Comparison of ENCODE assay signal across 9 mouse cellular contexts in the genomic region with DNA sequence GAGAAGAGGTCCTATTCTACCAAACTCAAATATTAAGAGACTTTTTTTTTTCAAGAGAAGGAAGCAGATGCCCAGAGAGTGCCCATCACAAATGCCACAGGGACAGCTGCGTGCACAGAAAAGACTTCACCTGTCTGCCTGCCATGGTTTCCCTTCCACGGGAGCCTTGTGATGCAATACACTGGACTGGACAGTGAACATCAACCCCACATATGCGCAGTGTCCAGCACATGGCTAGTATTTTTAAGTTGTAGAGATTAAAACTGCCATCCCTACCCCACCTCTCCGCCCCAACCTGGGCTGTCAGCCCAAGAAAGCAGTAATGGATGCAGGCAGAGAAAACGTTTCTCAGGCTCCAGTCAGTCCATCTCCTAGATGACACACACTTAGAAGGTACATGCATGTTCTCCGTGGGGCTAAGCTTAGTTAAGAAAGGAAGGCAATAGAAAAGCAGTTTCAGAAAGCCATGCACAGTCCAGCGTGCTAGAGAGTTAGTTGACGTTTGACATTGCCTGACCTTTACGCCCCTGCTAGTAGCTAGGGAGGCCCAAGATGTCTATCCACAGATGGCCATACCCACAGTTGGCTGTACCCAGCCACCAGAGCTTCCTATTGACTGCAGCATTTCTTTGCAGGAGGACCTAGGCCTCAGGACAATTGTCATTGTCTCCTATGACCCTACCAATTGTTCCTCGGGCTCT. TPM values are rescaled to one million over a fixed set of nuclear protein-coding genes. Genes with fewer than 3 reads are reported as not detected.
A peak's percentile ranks its signal among the peaks of the same experiment; 100 is the strongest.
DNase-seq lines count a peak whose midpoint lies in the region; ATAC-seq and TF ChIP-seq lines count a peak whose summit lies in the region.
"Had no signal": no experiment of that assay in that cellular context is flagged by ENCODE, and none has a peak within 500 bp of the region (broad histone marks: within the 10 kb centered on the region; RNA-seq: fewer than 3 reads in every experiment).

No protein-coding gene starts in this region.

- H3K27me3 ChIP-seq in heart, embryonic 11.5 days (ENCODE audit: control insufficient read depth, insufficient read depth, low read length) = no peaks in the 10 kb centered on the region
- H3K27me3 ChIP-seq in stomach, embryonic 14.5 days (ENCODE audit: control insufficient read depth, insufficient read depth, low read length) = no peaks in the 10 kb centered on the region
- H3K27me3 ChIP-seq in stomach, postnatal 0 days (ENCODE audit: control insufficient read depth, insufficient read depth, low read length) = no peaks in the 10 kb centered on the region
- H3K27me3 ChIP-seq: midbrain, embryonic 12.5 days had no signal

- peaks cover 51% of the 10 kb centered on the region for H3K4me1 ChIP-seq in heart, embryonic 11.5 days (ENCODE audit: control insufficient read depth, insufficient read depth, low read length)
- peaks cover 17% of the 10 kb centered on the region; the same call in 1 of the 2 replicates for H3K4me1 ChIP-seq in stomach, embryonic 14.5 days (ENCODE audit: control insufficient read depth, insufficient read depth, low read length)
- H3K4me1 ChIP-seq in stomach, postnatal 0 days (replicated peaks; ENCODE audit: control insufficient read depth, insufficient read depth) = peaks cover 6% of the 10 kb centered on the region; the same call in 1 of the 2 replicates
- H3K4me1 ChIP-seq: midbrain, embryonic 12.5 days had no signal

- peak overlapping the region; percentile 99 for H3K27ac ChIP-seq in heart, embryonic 11.5 days (ENCODE audit: low read depth, low read length)
- peak overlapping the region; percentile 46; the same call in 1 of the 2 replicates for H3K27ac ChIP-seq in stomach, embryonic 14.5 days (ENCODE audit: low read length)
- no peak overlapping the region for H3K27ac ChIP-seq in stomach, postnatal 0 days (replicated peaks)
- H3K27ac ChIP-seq: midbrain, embryonic 12.5 days had no signal

- no peak for TF ChIP-seq EP300 in stomach, postnatal 0 days (optimal IDR thresholded peaks at IDR 0.05)

- intact Hi-C loops in heart, postnatal 14 days (cut with DNase I) = loop anchor here (2.0 kb wide), 1 partner anchor 15 kb away; no protein-coding TSS in a partner anchor

- peak overlapping the region; percentile 76 for H3K9ac ChIP-seq in heart, embryonic 11.5 days (ENCODE audit: low read depth, low read length)
- H3K9ac ChIP-seq in stomach, embryonic 14.5 days (replicated peaks; ENCODE audit: low read depth, low read length) = no peak overlapping the region
- H3K9ac ChIP-seq in stomach, postnatal 0 days (ENCODE audit: low read length) = no peak overlapping the region
- H3K9ac ChIP-seq: midbrain, embryonic 12.5 days had no signal

- 33% methylated on average over 10 of the region's 10 CpGs for whole genome bisulfite sequencing in heart, embryonic 11.5 days (ENCODE audit: insufficient replicate concordance)
- 68% methylated on average over 10 of the region's 10 CpGs for WGBS in stomach, embryonic 14.5 days
- WGBS in stomach, postnatal 0 days = 70% methylated on average over 10 of the region's 10 CpGs

- peak overlapping the region; percentile 42 for H3K4me3 ChIP-seq in heart, embryonic 11.5 days (ENCODE audit: low read depth, low read length)
- no peak overlapping the region for H3K4me3 ChIP-seq in stomach, embryonic 14.5 days (ENCODE audit: low read depth, low read length)
- no peak overlapping the region for H3K4me3 ChIP-seq in stomach, postnatal 0 days (ENCODE audit: low read depth, low read length)
- H3K4me3 ChIP-seq: midbrain, embryonic 12.5 days had no signal

- peak; percentile 33 for ATAC-seq in heart, embryonic 11.5 days (replicated peaks; ENCODE audit: insufficient number of reproducible peaks, low FRiP score, low TSS enrichment)
- 0 out of 2 replicates have a peak, but pooled peaks have one; percentile 31 for ATAC-seq in stomach, embryonic 14.5 days (ENCODE audit: insufficient number of reproducible peaks, insufficient read depth, low FRiP score, low read depth)
- no peak for ATAC-seq in stomach, postnatal 0 days (ENCODE audit: low FRiP score, low TSS enrichment)

- no peak for TF ChIP-seq CTCF in stomach, postnatal 0 days (IDR thresholded peaks at IDR 0.05; ENCODE audit: low read depth)

- DNase-seq in heart, postnatal 14 days = no peak
- DNase-seq in stomach, postnatal 0 days (ENCODE audit: low spot score) = no peak
- DNase-seq in liver = peak; percentile 47
- no peak for DNase-seq in cerebellum, postnatal 10 days
- no peak for DNase-seq in left cerebral cortex, adult 11 months (ENCODE audit: low spot score)
- no peak for DNase-seq in cerebellum, adult 8-10 months

- no peaks in the 10 kb centered on the region for H3K9me3 ChIP-seq in heart, embryonic 11.5 days (replicated peaks; ENCODE audit: control insufficient read depth, low read length)
- no peaks in the 10 kb centered on the region for H3K9me3 ChIP-seq in stomach, embryonic 14.5 days (ENCODE audit: control insufficient read depth, low read depth, low read length)
- no peaks in the 10 kb centered on the region for H3K9me3 ChIP-seq in stomach, postnatal 0 days (ENCODE audit: control insufficient read depth, low read length)
- H3K9me3 ChIP-seq: midbrain, embryonic 12.5 days had no signal

- no peaks in the 10 kb centered on the region for H3K36me3 ChIP-seq in heart, embryonic 11.5 days (ENCODE audit: control insufficient read depth, insufficient read depth, low read length)
- no peaks in the 10 kb centered on the region for H3K36me3 ChIP-seq in stomach, embryonic 14.5 days (ENCODE audit: control insufficient read depth, insufficient read depth, low read length)
- H3K36me3 ChIP-seq in stomach, postnatal 0 days (ENCODE audit: control insufficient read depth, insufficient read depth, low read length) = no peaks in the 10 kb centered on the region
- H3K36me3 ChIP-seq: midbrain, embryonic 12.5 days had no signal

- H3K4me2 ChIP-seq in heart, embryonic 11.5 days = peak overlapping the region; percentile 74
- H3K4me2 ChIP-seq in stomach, embryonic 14.5 days (replicated peaks; ENCODE audit: low read depth, low read length) = no peak overlapping the region
- no peak overlapping the region for H3K4me2 ChIP-seq in stomach, postnatal 0 days (replicated peaks; ENCODE audit: low read depth)
- H3K4me2 ChIP-seq: midbrain, embryonic 12.5 days had no signal

RNA-seq across cellular contexts. Expression of a gene that starts 5.9 kb away (rescaled TPM):
- 167 and 212 TPM in 2 replicates for polyA plus RNA-seq in heart, embryonic 11.5 days (2014; fragmentation: Nextera tagmentation; extraction: Ambion mirVana)
- total RNA-seq in heart, postnatal 14 days (2021) = 100 to 1,000 TPM; 332 to 359 TPM
- polyA plus RNA-seq in stomach, embryonic 14.5 days (2014; fragmentation: Nextera tagmentation; extraction: Ambion mirVana) = 0.55 and 0.95 TPM in 2 replicates
- polyA plus RNA-seq in stomach, postnatal 0 days (2015; fragmentation: Nextera tagmentation; extraction: Ambion mirVana) = 0.10 and 0.13 TPM in 2 replicates

RNA-seq across cellular contexts. Expression of a gene that starts 52.4 kb away (rescaled TPM):
- polyA plus RNA-seq in heart, embryonic 11.5 days (2014; fragmentation: Nextera tagmentation; extraction: Ambion mirVana) = 67.0 and 73.8 TPM in 2 replicates
- total RNA-seq in heart, postnatal 14 days (2021) = 10 to 100 TPM; 20.7 to 23.2 TPM
- 37.9 and 40.0 TPM in 2 replicates for polyA plus RNA-seq in stomach, embryonic 14.5 days (2014; fragmentation: Nextera tagmentation; extraction: Ambion mirVana)
- polyA plus RNA-seq in stomach, postnatal 0 days (2015; fragmentation: Nextera tagmentation; extraction: Ambion mirVana) = 24.9 and 29.0 TPM in 2 replicates

Comparison
In these comparisons a context has a peak if more than half of its experiments do, and no peak if none do; other contexts are left out.
1. RNA of a gene that starts 5.9 kb away (polyA plus RNA-seq): 167 to 212 TPM in heart, embryonic 11.5 days; 0.55 to 0.95 TPM in stomach, embryonic 14.5 days and 0.10 to 0.13 TPM in stomach, postnatal 0 days; every median in the first group is over 10 times any median in the second.